Mouse (Mus musculus): Measurements from ENCODE around the gene Cadps. TPM values are rescaled to one million over a fixed set of nuclear protein-coding genes. Genes with fewer than 3 reads are reported as not detected.

Cadps gene
- total and polyA plus RNA-seq, 3 experiments: 0.04 to 0.07 TPM; not detected in 1

GRCm38 (mm10) chr14:12657351-12657750, 165.5 kb downstream of the Cadps start:
- H3K4me1 ChIP-seq (ENCODE audit: control insufficient read depth in 1 of 2, insufficient read depth in 2 of 2): peaks cover 0 to 23% of the 10 kb centered on the region in 2 experiments; a peak in 2 of 4 replicates
- in situ Hi-C loops (cut with MboI; ENCODE audit: low pct_ligation_motif_present, low pct_unique_long_range_greater_than_20kb, low sequenced_read_pairs) (no loop called here), dilution Hi-C loops (cut with MboI; ENCODE audit: extremely low pct_ligation_motif_present, extremely low pct_unique_long_range_greater_than_20kb, low sequenced_read_pairs) (no loop called here)
- no peak overlapping the region for H3K27ac ChIP-seq (ENCODE audit: insufficient read depth, low read depth)
- DNase-seq (ENCODE audit: extremely low read depth): no peak
- no peak overlapping the region for H3K4me3 ChIP-seq (replicated peaks in 1 of 3; ENCODE audit: low read depth in 2 of 3, low read length in 2 of 3, poor library complexity in 1 of 3)
- no peaks in the 10 kb centered on the region for H3K79me2 ChIP-seq (replicated peaks; ENCODE audit: control insufficient read depth, extremely low read depth, insufficient read depth, poor library complexity, severe bottlenecking)
- H3K27me3 ChIP-seq (replicated peaks): no peaks in the 10 kb centered on the region
- H3K36me3 ChIP-seq (replicated peaks in 1 of 2; ENCODE audit: control insufficient read depth in 1 of 2, insufficient read depth in 1 of 2, low read length in 1 of 2): no peaks in the 10 kb centered on the region
- no peaks in the 10 kb centered on the region for H3K9me3 ChIP-seq (replicated peaks; ENCODE audit: low read length)
- H3K4me2 ChIP-seq (ENCODE audit: insufficient read depth, low read depth, poor library complexity, severe bottlenecking): no peak overlapping the region
- H3K9ac ChIP-seq (ENCODE audit: insufficient read depth, low read depth): no peak overlapping the region
- TF ChIP-seq ZC3H11A (IDR thresholded peaks at IDR 0.05; ENCODE audit: low read depth, low read length): no peak

- in situ Hi-C loops (cut with MboI; ENCODE audit: low pct_ligation_motif_present, low pct_unique_long_range_greater_than_20kb, low sequenced_read_pairs): no loop called here
- H3K27ac ChIP-seq (ENCODE audit: insufficient read depth, low read depth): no peak overlapping the region
- H3K27me3 ChIP-seq (replicated peaks): no peaks in the 10 kb centered on the region
- no peak overlapping the region for H3K9ac ChIP-seq (ENCODE audit: insufficient read depth, low read depth)
- no peak for TF ChIP-seq POLR2AphosphoS2 (IDR thresholded peaks at IDR 0.05; ENCODE audit: low read depth, low read length)
- no peak for TF ChIP-seq NELFE (IDR thresholded peaks at IDR 0.05; ENCODE audit: low read depth, low read length)
- no peak for TF ChIP-seq JUN (IDR thresholded peaks at IDR 0.05; ENCODE audit: insufficient read depth, low read depth, low read length)
- no peak for TF ChIP-seq MAZ (IDR thresholded peaks at IDR 0.05; ENCODE audit: low read depth, low read length)
- no peak for DNase-seq (ENCODE audit: extremely low read depth)
- H3K9me3 ChIP-seq (replicated peaks; ENCODE audit: low read length): no peaks in the 10 kb centered on the region
- H3K4me2 ChIP-seq (ENCODE audit: insufficient read depth, low read depth, poor library complexity, severe bottlenecking): no peak overlapping the region
- H3K4me3 ChIP-seq (replicated peaks in 1 of 3; ENCODE audit: low read depth in 2 of 3, low read length in 2 of 3, poor library complexity in 1 of 3): no peak overlapping the region
- dilution Hi-C loops (cut with MboI; ENCODE audit: extremely low pct_ligation_motif_present, extremely low pct_unique_long_range_greater_than_20kb, low sequenced_read_pairs): no loop called here
- peaks cover 0 to 3% of the 10 kb centered on the region in 2 experiments; a peak in 1 of 4 replicates for H3K4me1 ChIP-seq (ENCODE audit: control insufficient read depth in 1 of 2, insufficient read depth in 2 of 2)
- no peaks in the 10 kb centered on the region for H3K79me2 ChIP-seq (replicated peaks; ENCODE audit: control insufficient read depth, extremely low read depth, insufficient read depth, poor library complexity, severe bottlenecking)
- H3K36me3 ChIP-seq (replicated peaks in 1 of 2; ENCODE audit: control insufficient read depth in 1 of 2, insufficient read depth in 1 of 2, low read length in 1 of 2): no peaks in the 10 kb centered on the region
Measured at GRCm38 (mm10) chr14:12642868-12643512, 179.9 kb downstream of the Cadps start.

- Histone ChIP-seq H3K9me3 (replicated peaks; ENCODE audit: low read length) (no peaks in the 10 kb centered on the region), H3K27me3 (replicated peaks) (no peaks in the 10 kb centered on the region), H3K4me2 (ENCODE audit: insufficient read depth, low read depth, poor library complexity, severe bottlenecking) (no peak overlapping the region), H3K4me3 (replicated peaks in 1 of 3; ENCODE audit: low read depth in 2 of 3, low read length in 2 of 3, poor library complexity in 1 of 3) (no peak overlapping the region), H3K4me1 (ENCODE audit: control insufficient read depth in 1 of 2, insufficient read depth in 2 of 2) (peaks cover 0 to 3% of the 10 kb centered on the region in 2 experiments; a peak in 1 of 4 replicates), H3K36me3 (replicated peaks in 1 of 2; ENCODE audit: control insufficient read depth in 1 of 2, insufficient read depth in 1 of 2, low read length in 1 of 2) (no peaks in the 10 kb centered on the region), H3K9ac (ENCODE audit: insufficient read depth, low read depth) (no peak overlapping the region), H3K27ac (ENCODE audit: insufficient read depth, low read depth) (no peak overlapping the region), H3K79me2 (replicated peaks; ENCODE audit: control insufficient read depth, extremely low read depth, insufficient read depth, poor library complexity, severe bottlenecking) (no peaks in the 10 kb centered on the region)
- TF ChIP-seq MXI1 (IDR thresholded peaks at IDR 0.05; ENCODE audit: low read depth, low read length) (no peak), BHLHE40 (IDR thresholded peaks at IDR 0.05; ENCODE audit: low read depth, low read length) (no peak), SIN3A (IDR thresholded peaks at IDR 0.05; ENCODE audit: low read length) (no peak), CTCF (conservative IDR thresholded peaks at IDR 0.05 in 1 of 2, IDR thresholded peaks at IDR 0.05 in 1 of 2; ENCODE audit: low read depth in 2 of 2, low read length in 2 of 2) (no peak), E2F4 (IDR thresholded peaks at IDR 0.05; ENCODE audit: insufficient replicate concordance, low read depth, low read length) (no peak), ZNF384 (IDR thresholded peaks at IDR 0.05; ENCODE audit: low read depth, low read length) (no peak), POLR2AphosphoS2 (IDR thresholded peaks at IDR 0.05; ENCODE audit: low read depth, low read length) (no peak), CHD2 (IDR thresholded peaks at IDR 0.05; ENCODE audit: low read length) (no peak), ZKSCAN1 (IDR thresholded peaks at IDR 0.05; ENCODE audit: borderline replicate concordance, low read depth, low read length) (no peak), RCOR1 (conservative IDR thresholded peaks at IDR 0.05; ENCODE audit: low read depth, low read length) (no peak), GABPA (IDR thresholded peaks at IDR 0.05; ENCODE audit: insufficient replicate concordance, low read depth, low read length) (no peak), USF2 (conservative IDR thresholded peaks at IDR 0.05; ENCODE audit: low read depth, low read length) (no peak), SMC3 (IDR thresholded peaks at IDR 0.05; ENCODE audit: low read depth, low read length) (no peak), MAX (IDR thresholded peaks at IDR 0.05; ENCODE audit: low read length) (no peak), MEF2A (IDR thresholded peaks at IDR 0.05; ENCODE audit: borderline replicate concordance, low read depth, low read length) (no peak), JUN (IDR thresholded peaks at IDR 0.05; ENCODE audit: insufficient read depth, low read depth, low read length) (no peak)
- no peak for DNase-seq (ENCODE audit: extremely low read depth)
- dilution Hi-C loops (cut with MboI; ENCODE audit: extremely low pct_ligation_motif_present, extremely low pct_unique_long_range_greater_than_20kb, low sequenced_read_pairs): no loop called here
- in situ Hi-C loops (cut with MboI; ENCODE audit: low pct_ligation_motif_present, low pct_unique_long_range_greater_than_20kb, low sequenced_read_pairs): no loop called here
Measured at GRCm38 (mm10) chr14:12638762-12639161, 184.1 kb downstream of the Cadps start.
